Mouse (Mus musculus) liver, embryonic 13.5 days (tissue): ENCODE measurements around the gene Fbxl12. TPM values are rescaled to one million over a fixed set of nuclear protein-coding genes. Genes with fewer than 3 reads are reported as not detected.
A peak's percentile ranks its signal among the peaks of the same experiment; 100 is the strongest.
"Not testable (repeated sequence)": the region's sequence is repeated elsewhere in the genome, so short reads cannot be mapped to it uniquely, and the experiment has no call there.

Experiments used
- ATAC-seq: fragments of 200-750 bp; cut with Nextera tagmentation; 2 replicates; pipeline ENCODE4 v1.8.0; 2017; ENCODE audit warnings: low read depth, mild to moderate bottlenecking, moderate number of reproducible peaks, moderate library complexity
- DNase-seq: peaks from one replicate; pipeline ENCODE4 v3.0.0; 2022
- H3K27ac ChIP-seq: fragments of 300-500 bp; sonication (generic); 2 replicates; pipeline ENCODE4 v1.5.1; 2015; ENCODE audit warnings: moderate library complexity, mild to moderate bottlenecking, inconsistent platforms
- H3K27me3 ChIP-seq: fragments of 300-500 bp; sonication (generic); 2 replicates; pipeline ENCODE4 v1.6.1; 2015; ENCODE audit warnings: mild to moderate bottlenecking, inconsistent platforms
- H3K36me3 ChIP-seq: fragments of 300-500 bp; sonication (generic); 2 replicates; pipeline ENCODE4 v1.6.1; 2015; ENCODE audit warnings: mild to moderate bottlenecking, inconsistent platforms
- H3K4me1 ChIP-seq: fragments of 300-500 bp; sonication (generic); replicated peaks from 2 replicates; pipeline ENCODE4 v1.6.1; 2015; ENCODE audit warnings: inconsistent platforms
- H3K4me2 ChIP-seq: fragments of 300-500 bp; sonication (generic); 2 replicates; pipeline ENCODE4 v1.6.1; 2015; ENCODE audit warnings: inconsistent platforms, mild to moderate bottlenecking, moderate library complexity
- H3K4me3 ChIP-seq: fragments of 300-500 bp; sonication (generic); replicated peaks from 2 replicates; pipeline ENCODE4 v1.5.1; 2015; ENCODE audit warnings: mild to moderate bottlenecking, inconsistent platforms
- H3K9ac ChIP-seq: fragments of 300-500 bp; sonication (generic); 2 replicates; pipeline ENCODE4 v1.6.1; 2015; ENCODE audit warnings: mild to moderate bottlenecking, inconsistent platforms
- H3K9me3 ChIP-seq: fragments of 300-500 bp; sonication (generic); replicated peaks from 2 replicates; pipeline ENCODE4 v1.6.1; 2016; ENCODE audit warnings: inconsistent platforms
- WGBS: fragments of 180-500 bp; shearing (Covaris S2); methylation state at CpG from one replicate; pipeline ENCODE4 v1.1.7; 2015; ENCODE audit not compliant: insufficient replicate concordance; 5-methylcytosine and 5-hydroxymethylcytosine counted together
- polyA plus RNA-seq: library from polyadenylated mRNA; unstranded; fragments of >200 nt; fragmentation: Nextera tagmentation; extraction: Ambion mirVana; gene quantifications from 2 replicates; pipeline ENCODE4 v1.2.1, GENCODE M21; 2015

The Fbxl12 gene
- polyA plus RNA-seq: 4.0 and 5.0 TPM in 2 replicates

DNA sequence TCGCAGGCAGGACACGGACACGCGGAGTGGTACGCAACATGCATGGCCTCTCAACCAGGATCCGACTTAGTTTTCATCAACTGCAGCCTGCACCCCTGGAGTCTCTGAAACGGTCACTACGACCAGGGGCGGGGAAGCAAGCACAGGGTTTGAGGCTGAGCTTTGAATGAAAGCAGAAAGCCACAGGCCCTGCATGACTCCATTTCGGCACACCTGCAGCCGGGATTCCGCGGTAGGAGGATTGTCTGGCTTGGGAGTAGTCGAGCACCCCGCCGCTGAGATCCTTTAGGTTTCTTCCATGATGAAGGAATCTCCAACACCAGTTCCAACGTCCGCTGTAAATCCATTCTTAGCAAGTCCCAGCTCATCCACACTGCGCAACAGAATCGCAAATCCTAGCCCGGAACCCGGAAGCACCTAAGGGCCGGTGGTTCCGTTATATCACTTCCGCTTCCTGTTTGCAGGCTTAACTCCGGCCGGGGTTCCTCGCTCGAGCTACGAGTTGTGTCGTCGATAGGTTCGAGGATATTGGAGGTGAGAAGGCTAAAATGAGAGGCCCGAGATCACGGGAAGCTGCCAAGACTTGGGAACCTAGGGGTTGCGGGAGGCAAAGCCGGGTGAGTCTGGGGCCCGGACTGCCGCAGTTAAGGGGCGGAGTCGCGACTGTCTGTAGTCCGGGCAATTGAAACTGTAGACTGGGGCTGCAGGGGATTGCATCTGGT, at the start of gene Fbxl12:
Gene Fbxl12 (minus strand): TSS at position 408 of the 722 bp plus-strand sequence.
- peaks cover 35% of the 10 kb centered on the region for H3K36me3 ChIP-seq
- DNase-seq (peak; percentile 59), ATAC-seq (peak; percentile 56)
- peak within 1 kb of the TSS; percentile 93 for H3K4me3 ChIP-seq
- H3K9ac ChIP-seq: peak within 1 kb of the TSS; percentile 89
- peaks cover 70% of the 10 kb centered on the region for H3K4me1 ChIP-seq
- H3K4me2 ChIP-seq: peak within 1 kb of the TSS; percentile 99
- H3K9me3 ChIP-seq: no peaks in the 10 kb centered on the region
- WGBS: under 1% methylated on average over 43 of the region's 43 CpGs
- H3K27me3 ChIP-seq: no peaks in the 10 kb centered on the region
- peak within 1 kb of the TSS; percentile 85 for H3K27ac ChIP-seq

DNA sequence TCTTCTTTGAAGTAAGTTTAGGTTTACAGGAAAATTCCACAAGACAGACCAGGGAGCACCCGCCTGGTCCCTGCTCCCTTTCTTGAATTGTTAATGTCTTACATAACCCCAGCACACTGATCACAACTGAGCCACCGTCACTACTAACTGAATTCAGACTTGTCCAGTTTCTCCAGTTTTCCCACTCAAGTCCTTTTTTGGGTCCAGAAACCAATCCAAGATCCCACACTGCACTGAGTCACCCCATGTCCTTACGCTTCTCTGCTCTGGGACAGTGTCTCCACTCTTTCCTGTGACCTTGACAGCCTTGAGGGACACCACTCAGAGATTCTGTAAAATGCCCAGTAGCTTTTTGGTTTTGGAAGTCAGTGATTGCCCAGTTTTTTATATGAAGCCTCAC, 48.3 kb upstream of the Fbxl12 start:
- Histone ChIP-seq H3K27me3 (peaks cover 39% of the 10 kb centered on the region), H3K4me3 (no peak overlapping the region), H3K36me3 (no peaks in the 10 kb centered on the region), H3K27ac (no peak overlapping the region), H3K9ac (no peak overlapping the region), H3K9me3 (no peaks in the 10 kb centered on the region), H3K4me1 (no peaks in the 10 kb centered on the region), H3K4me2 (no peak overlapping the region)
- DNase-seq: no peak
- WGBS: 68% methylated on average over 3 of the region's 3 CpGs
- ATAC-seq: no peak

DNA sequence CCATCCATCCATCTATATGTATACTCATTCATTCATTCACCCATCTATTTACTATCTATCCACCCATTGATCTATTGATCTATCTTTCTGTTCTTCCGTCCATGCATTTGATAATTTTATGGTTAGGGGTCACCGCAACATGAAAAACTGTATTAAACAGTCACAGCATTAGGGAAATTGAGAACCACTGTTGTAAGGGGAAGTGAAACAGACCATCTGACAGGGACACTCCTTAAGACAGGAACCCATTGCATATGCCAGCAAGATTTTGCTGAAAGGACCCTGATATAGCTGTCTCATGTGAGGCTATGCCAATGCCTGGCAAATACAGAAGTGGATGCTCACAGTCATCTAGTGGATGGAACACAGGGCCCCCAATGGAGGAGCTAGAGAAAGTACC, 45.9 kb upstream of the Fbxl12 start:
- not testable (repeated sequence) for H3K9me3 ChIP-seq, H3K9ac ChIP-seq, H3K4me3 ChIP-seq, H3K36me3 ChIP-seq, H3K27ac ChIP-seq, H3K4me2 ChIP-seq, DNase-seq, H3K4me1 ChIP-seq, ATAC-seq
- H3K27me3 ChIP-seq: peaks cover 23% of the 10 kb centered on the region
- 71% methylated on average over 2 of the region's 2 CpGs for WGBS

DNA sequence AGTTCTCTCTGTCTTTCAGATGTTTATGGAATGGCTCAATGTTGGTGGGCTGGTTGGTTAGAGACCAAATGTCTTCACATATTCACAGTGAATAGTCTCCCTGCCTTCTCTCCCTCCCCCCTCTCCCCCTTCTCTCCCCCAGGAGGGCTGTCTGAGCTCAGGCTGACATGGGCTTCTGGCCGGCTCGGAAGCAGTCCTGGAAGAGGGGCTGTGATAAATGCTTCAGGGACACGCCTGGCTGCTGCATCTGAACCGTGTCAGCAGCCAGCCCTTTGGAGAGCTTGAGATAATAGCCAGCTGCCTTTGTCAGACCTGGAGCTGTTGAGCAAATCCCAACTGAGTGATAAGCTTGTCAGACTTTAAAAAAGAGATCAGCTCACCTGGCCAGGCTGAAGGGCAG, 45.3 kb upstream of the Fbxl12 start:
- H3K27me3 ChIP-seq: peaks cover 18% of the 10 kb centered on the region
- no peak for DNase-seq
- H3K27ac ChIP-seq: no peak overlapping the region
- ATAC-seq: no peak
- 17% methylated on average over 4 of the region's 4 CpGs for WGBS
- no peaks in the 10 kb centered on the region for H3K36me3 ChIP-seq
- H3K4me2 ChIP-seq: no peak overlapping the region
- no peaks in the 10 kb centered on the region for H3K4me1 ChIP-seq
- no peak overlapping the region for H3K9ac ChIP-seq
- no peak overlapping the region for H3K4me3 ChIP-seq
- H3K9me3 ChIP-seq: no peaks in the 10 kb centered on the region

DNA sequence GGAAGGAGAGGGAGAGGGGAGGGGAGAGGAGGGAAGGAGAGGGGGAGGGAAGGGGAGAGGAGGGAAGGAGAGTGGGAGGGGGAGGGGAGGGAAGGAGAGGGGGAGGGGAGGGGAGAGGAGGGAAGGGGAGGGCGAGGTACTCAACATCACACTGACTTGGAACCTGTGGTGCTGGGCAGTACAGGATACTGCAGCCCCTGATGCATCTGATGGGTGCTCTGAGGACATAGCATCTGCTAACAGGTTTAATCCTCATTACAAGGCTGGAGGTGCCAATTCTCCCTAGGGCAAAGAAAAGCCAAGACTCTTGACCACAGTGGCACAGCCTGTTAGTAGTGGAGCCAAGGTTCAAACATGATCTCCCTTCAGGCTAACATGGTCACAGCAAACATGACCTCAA, 44.8 kb upstream of the Fbxl12 start:
- DNase-seq: no peak
- no peaks in the 10 kb centered on the region for H3K4me1 ChIP-seq
- no peaks in the 10 kb centered on the region for H3K36me3 ChIP-seq
- WGBS: 0% methylated on average over 1 of the region's 1 CpGs
- no peaks in the 10 kb centered on the region for H3K9me3 ChIP-seq
- H3K27ac ChIP-seq: no peak overlapping the region
- H3K4me3 ChIP-seq: no peak overlapping the region
- H3K4me2 ChIP-seq: no peak overlapping the region
- no peak for ATAC-seq
- H3K27me3 ChIP-seq: peaks cover 13% of the 10 kb centered on the region
- H3K9ac ChIP-seq: no peak overlapping the region

DNA sequence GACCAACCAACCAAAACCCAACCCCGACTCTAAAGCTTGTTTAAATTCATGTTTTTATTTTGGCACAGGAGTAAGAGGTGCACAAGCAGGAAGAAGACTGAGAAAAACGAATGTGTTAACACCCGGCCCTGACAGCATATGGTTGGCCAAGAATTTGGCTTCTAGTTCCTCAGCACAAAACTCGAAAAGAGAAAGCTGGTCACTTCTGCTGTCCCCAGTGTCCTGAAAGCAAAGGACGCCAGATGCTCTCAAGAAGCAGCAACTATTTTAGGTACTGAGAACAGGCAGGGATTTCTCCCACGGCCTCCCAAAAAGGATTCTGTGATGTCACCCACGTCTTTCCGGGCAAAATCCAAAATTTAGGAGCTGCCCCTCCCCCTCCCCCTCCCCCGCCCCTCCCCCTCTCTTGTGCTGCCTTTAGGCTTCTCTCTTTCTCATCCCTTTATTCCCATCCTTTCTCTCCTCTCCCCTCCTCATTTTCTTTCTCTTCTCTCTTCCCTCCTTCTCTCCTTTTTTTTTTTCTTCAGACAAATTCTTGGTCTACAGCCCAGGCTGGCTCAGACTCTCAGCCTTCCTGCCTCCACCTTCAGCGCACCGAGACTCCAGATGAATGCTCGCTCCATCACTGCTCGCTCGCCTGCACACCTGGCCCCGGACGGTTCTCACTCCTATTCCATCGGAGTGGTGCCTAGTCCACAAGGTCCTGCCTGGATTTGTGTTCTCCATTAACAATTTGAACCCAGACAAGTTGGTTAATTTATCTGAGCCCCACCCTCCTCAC, 40.7 kb upstream of the Fbxl12 start:
- H3K9ac ChIP-seq: no peak overlapping the region
- H3K4me2 ChIP-seq: no peak overlapping the region
- no peaks in the 10 kb centered on the region for H3K4me1 ChIP-seq
- DNase-seq: no peak
- H3K9me3 ChIP-seq: no peaks in the 10 kb centered on the region
- H3K27ac ChIP-seq: no peak overlapping the region
- no peaks in the 10 kb centered on the region for H3K27me3 ChIP-seq
- no peak overlapping the region for H3K4me3 ChIP-seq
- ATAC-seq: no peak
- 41% methylated on average over 17 of the region's 17 CpGs for WGBS
- no peaks in the 10 kb centered on the region for H3K36me3 ChIP-seq

DNA sequence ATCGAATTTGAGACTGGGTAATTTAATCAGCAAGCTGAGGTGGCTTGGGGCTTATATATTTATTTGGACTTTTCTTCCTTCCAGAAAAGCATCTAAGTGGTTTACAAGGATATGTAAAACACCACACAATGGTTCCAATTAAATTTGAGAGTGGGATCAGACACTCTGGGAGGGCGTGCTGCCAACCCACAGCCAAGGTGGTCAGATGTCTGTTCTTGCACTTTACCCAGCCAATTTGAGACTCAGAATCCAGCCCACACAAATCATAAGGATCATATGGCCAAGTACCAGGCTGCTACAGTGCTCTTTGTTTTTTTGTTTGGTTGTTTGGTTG, 37.8 kb upstream of the Fbxl12 start:
- no peaks in the 10 kb centered on the region for H3K27me3 ChIP-seq
- H3K36me3 ChIP-seq: no peaks in the 10 kb centered on the region

DNA sequence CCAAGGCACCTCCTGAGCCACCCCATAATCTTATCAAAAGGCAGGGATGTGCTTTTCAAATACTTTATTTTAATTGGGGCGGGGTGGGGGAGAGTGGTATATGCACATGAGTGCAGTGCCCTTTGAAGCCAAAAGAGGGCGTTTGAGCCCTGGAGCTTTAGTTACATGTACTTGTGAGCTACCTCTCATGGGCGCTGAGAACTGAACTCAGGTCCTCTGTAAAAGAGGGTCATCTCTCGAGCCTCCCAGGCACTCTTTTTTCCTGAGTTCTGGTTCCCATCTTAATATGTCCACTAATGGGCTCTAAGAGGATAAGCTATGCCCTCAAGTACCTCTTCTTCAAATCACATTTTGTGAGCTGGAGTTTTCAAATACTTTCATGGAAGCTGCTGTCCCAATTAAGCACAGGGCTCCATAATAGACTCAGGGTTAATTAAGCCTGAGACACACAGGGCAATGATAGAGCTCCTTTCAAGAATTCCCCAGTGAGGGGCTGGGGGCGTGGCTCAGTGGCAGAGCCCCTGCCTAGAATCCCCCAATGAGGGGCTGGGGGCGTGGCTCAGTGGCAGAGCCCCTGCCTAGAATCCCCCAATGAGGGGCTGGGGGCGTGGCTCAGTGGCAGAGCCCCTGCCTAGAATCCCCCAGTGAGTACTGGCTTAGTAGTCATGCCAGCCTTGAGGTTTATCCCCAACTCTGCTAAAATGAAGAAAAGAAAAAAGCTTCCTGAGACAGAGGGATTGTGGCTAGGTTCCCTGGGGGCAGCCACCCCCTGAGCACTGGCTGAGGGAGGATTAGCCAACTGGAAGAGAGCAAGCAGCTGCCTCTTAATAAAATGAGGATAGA, 37.2 kb upstream of the Fbxl12 start:
- no peaks in the 10 kb centered on the region for H3K27me3 ChIP-seq
- H3K27ac ChIP-seq: no peak overlapping the region
- no peak overlapping the region for H3K4me3 ChIP-seq
- WGBS: 31% methylated on average over 7 of the region's 7 CpGs
- no peak for DNase-seq
- H3K9ac ChIP-seq: no peak overlapping the region
- no peaks in the 10 kb centered on the region for H3K36me3 ChIP-seq
- H3K9me3 ChIP-seq: no peaks in the 10 kb centered on the region
- H3K4me1 ChIP-seq: no peaks in the 10 kb centered on the region
- H3K4me2 ChIP-seq: no peak overlapping the region
- ATAC-seq: no peak

More for the DNA sequence above, 37.8 kb upstream of the Fbxl12 start:
- Histone ChIP-seq H3K4me2 (no peak overlapping the region), H3K27ac (no peak overlapping the region), H3K9ac (no peak overlapping the region), H3K9me3 (no peaks in the 10 kb centered on the region), H3K4me3 (no peak overlapping the region), H3K4me1 (no peaks in the 10 kb centered on the region)
- DNase-seq: no peak
- no peak for ATAC-seq
- WGBS: 57% methylated on average over 2 of the region's 2 CpGs

DNA sequence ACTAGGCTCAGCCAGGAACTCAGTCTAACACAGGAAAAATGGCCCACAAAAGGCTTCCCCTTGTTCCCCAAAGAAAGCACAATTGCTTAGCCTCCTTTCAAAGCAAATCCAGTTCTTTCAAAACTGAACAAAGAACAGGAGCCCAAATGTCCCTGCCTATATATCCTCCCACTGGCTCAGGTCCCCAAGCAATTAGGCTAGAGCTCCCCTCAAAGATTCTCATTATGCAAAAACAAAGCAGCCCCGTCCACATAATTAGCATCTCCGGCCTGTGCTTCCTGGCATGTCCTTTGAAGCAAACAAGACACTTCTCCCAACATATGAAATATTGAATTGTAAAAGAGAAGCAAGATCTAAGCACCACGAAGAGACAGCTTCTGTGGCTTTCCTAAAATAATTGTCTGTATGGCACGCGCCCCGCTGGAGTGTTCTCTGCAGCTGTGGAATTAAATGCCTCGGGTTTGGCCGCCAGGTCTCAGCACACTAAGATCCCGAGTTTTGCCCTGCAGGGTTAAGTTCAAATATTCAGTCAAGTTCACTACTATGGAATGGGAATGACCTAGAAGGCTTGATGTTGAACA, 35.9 kb upstream of the Fbxl12 start:
- no peak overlapping the region for H3K4me3 ChIP-seq
- H3K27ac ChIP-seq: no peak overlapping the region
- DNase-seq (no peak), ATAC-seq (no peak)
- H3K4me1 ChIP-seq: no peaks in the 10 kb centered on the region
- no peaks in the 10 kb centered on the region for H3K27me3 ChIP-seq
- H3K4me2 ChIP-seq: no peak overlapping the region
- no peaks in the 10 kb centered on the region for H3K36me3 ChIP-seq
- no peaks in the 10 kb centered on the region for H3K9me3 ChIP-seq
- no peak overlapping the region for H3K9ac ChIP-seq
- WGBS: 67% methylated on average over 9 of the region's 9 CpGs

DNA sequence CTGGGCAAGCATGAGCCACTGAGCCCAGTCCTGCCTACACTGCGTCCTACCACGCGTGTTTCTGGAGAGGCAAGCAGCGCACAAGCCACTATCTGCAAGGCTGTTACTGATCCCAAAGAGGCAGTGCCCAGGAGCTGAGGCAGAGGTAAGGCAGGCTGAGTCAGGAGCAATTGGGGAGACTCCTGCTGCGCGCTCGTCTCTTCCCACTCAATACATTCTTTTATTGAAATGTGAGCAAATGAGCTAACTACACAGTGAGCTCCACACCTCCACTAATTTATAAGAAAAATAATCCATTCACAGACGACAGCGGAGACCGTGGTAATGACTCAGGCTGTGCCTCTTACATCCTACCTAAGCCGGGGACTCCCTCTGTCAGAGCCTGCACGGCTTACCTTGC, 33.3 kb upstream of the Fbxl12 start:
- no peaks in the 10 kb centered on the region for H3K4me1 ChIP-seq
- H3K27me3 ChIP-seq: no peaks in the 10 kb centered on the region
- no peak overlapping the region for H3K27ac ChIP-seq
- H3K9ac ChIP-seq: no peak overlapping the region
- DNase-seq (no peak), ATAC-seq (no peak)
- H3K9me3 ChIP-seq: no peaks in the 10 kb centered on the region
- H3K4me2 ChIP-seq: no peak overlapping the region
- no peak overlapping the region for H3K4me3 ChIP-seq
- H3K36me3 ChIP-seq: no peaks in the 10 kb centered on the region
- WGBS: 79% methylated on average over 12 of the region's 12 CpGs

DNA sequence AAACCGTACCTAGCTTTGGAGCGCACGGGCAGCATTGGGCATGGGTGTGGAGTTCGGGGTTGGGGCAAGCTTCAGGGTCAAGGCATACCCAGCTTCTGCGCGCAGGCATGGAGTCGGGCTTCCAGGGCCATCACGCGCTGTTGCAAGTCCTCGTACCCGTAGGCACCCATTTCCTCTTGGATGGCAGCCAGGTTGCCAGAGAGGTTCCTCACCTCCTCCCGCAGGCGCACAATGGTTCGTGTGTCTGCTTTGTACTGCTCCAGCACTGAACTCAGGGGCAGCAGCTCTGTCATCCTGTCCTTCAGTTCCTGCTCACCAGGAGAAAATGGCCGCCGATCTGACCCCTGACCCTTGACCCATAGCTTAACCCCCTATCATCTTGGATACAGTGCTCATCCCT, 27.5 kb upstream of the Fbxl12 start:
- 79% methylated on average over 16 of the region's 16 CpGs for WGBS
- no peaks in the 10 kb centered on the region for H3K36me3 ChIP-seq
- no peak for DNase-seq
- H3K9me3 ChIP-seq: no peaks in the 10 kb centered on the region
- H3K9ac ChIP-seq: no peak overlapping the region
- no peak overlapping the region for H3K4me2 ChIP-seq
- H3K4me3 ChIP-seq: no peak overlapping the region
- H3K27me3 ChIP-seq: no peaks in the 10 kb centered on the region
- H3K27ac ChIP-seq: no peak overlapping the region
- no peak for ATAC-seq
- peaks cover 1% of the 10 kb centered on the region for H3K4me1 ChIP-seq
